Mouse (Mus musculus): ENCODE results near the gene Tpm3. TPM values are rescaled to one million over a fixed set of nuclear protein-coding genes. Genes with fewer than 3 reads are reported as not detected.

Gene Tpm3
- 88.0 and 102 TPM in 2 replicates for polyA plus RNA-seq (2012; rRNA removed)

DNA sequence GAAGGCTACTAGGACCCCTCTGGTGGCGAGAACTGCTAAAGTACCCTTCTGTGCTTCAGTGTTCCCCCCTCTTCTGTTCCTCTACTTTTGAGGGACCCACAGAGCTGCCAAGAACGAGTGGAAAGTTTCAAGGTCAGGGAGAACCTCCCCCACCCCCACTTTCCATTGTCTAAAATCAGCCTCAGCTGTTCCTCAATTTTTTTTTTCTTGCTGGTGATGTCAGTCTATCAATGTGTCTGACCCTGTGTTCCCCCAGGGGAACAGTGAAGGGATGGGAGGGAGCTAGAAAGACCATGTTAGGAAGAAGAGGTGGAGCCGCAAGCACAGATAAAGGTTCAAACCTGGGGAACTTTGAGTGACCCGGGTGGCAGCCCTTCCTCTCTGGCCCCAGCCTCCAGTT is at the start of gene Tpm3:
Tpm3 (plus strand) TSS at position 356 of the 400 bp plus-strand sequence.

DNA sequence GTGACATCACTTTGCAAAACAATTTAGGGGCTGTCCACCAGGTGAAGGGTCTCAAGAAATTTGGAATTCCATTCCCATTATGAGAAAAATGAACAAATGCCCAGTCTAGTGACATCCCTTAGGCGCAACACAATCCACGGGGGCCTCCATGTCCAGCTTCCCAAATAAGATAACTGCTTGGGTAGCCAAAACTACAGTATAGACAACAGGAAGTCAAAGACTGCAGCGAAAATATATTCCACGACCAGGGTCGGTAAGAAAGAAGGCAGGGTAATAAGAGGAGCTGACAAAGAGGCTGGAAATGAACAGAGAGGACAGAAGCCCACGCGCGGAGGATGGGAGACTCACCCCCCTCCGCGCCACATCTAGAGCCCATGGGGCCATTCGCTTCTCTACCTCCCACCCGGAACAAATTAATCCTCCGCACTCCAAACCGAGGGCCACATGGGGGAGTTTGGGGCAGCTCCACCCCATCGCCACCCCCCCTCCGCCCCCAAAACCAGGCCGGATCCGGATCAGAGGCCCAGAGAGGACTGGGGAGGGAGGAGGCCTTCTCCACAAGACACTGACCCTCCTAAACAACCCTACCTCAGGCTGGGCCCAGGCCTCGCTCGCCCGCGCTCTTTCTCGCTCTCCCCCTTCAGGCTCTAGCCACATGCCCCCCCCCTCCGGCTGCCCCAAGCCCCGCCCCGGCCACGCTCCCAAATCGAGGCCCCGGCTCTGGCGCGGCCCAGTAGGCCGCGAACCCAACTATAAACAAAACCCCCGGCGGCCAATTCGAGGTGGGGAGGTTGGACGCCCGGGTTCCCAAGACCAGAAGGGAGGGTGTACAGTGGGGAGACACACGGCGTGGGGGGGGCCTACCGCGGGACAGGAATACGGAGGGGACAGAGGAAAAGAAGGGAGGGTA is 20.8 kb upstream of the Tpm3 start, which contains the start of gene 4933434E20Rik:
4933434E20Rik (plus strand) TSS at position 196 of the 910 bp plus-strand sequence.

DNA sequence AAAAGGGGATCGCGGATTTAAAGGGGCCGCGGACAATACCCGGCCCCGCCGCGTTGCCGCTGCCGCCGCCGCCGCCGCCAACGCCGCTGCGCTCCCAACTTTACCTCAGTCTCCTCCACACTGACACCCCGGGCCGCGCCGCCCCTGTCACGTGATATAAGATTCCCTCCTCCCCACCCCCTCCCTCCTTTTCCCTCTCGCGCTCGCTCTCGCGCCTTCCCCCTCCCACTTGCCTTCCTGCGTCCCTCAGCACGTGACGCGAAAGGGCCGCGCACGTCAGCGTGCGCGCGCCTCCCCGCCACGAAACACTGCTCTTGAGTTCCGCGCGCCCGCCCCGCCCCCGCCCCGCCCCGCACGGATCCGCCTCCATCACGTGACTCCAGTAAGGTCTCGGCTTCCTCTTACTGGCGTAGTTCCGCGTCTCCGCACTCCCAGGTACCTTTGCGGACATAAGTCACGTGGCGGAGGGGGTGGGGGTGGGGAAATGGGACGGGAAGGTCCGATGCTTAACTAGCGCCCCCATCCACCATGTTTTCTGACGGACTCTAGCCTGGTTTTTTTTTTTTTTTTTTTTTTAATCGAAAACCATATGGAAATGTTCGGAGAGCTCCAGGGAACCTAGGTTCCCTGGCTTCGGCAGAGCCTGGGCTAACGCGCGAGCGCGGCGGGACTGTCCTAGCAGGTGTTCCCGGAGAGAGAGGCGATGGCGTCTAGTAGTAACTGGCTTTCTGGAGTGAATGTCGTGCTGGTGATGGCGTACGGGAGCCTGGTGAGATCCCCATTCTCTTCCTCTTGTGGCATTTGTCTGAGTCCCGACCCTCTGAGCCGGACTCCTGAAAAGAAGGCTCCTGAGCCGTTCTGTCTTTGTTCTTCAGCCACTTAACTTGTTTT is 19.9 kb upstream of the Tpm3 start, which contains the start of gene Ubap2l:
Ubap2l (minus strand) TSS at position 278 of the 891 bp plus-strand sequence.

DNA sequence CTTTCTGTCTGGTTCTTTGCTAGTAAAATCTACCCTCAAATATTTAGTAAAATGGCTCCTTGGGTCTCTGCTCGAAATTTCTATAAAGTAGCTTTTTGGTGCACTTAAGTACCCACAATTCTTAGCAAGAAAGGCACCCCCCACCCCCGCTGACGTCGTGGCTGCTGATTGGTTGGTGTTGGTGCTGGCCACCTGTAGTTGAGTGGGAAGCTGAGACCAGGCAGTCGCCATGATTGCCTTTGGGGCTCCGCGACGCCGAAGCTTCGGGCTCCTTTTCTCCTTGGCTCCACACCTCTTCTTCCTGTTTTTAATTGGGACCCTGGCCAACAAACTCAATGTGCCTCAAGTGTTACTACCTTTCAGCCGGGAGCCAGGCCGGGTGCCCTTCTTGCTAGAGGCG is 31.5 kb downstream of the Tpm3 start, which contains the start of gene Nup210l:
Nup210l (plus strand) TSS at position 195 of the 400 bp plus-strand sequence.

Other genes with a start within 250 kb of the Tpm3 start
- 1.3 and 1.4 TPM in 2 replicates for gene She, start 241.3 kb upstream of the Tpm3 start, polyA plus RNA-seq (2012; rRNA removed)
- gene Il6ra, start 159.5 kb upstream of the Tpm3 start, polyA plus RNA-seq (2012; rRNA removed) = 6.9 and 7.0 TPM in 2 replicates
- gene Atp8b2, start 109.1 kb upstream of the Tpm3 start, polyA plus RNA-seq (2012; rRNA removed) = 16.1 and 22.6 TPM in 2 replicates
- 18.0 and 23.4 TPM in 2 replicates for gene Hax1, start 73.9 kb upstream of the Tpm3 start, polyA plus RNA-seq (2012; rRNA removed)
- 16.8 and 21.8 TPM in 2 replicates for gene 4933434E20Rik, start 21.0 kb upstream of the Tpm3 start, polyA plus RNA-seq (2012; rRNA removed)
- 64.1 and 73.2 TPM in 2 replicates for gene Ubap2l, start 20.0 kb upstream of the Tpm3 start, polyA plus RNA-seq (2012; rRNA removed)
- gene Nup210l, start 31.5 kb downstream of the Tpm3 start, polyA plus RNA-seq (2012; rRNA removed) = 0.16 and 0.33 TPM in 2 replicates
- 535 and 754 TPM in 2 replicates for gene Rps27, start 141.0 kb downstream of the Tpm3 start, polyA plus RNA-seq (2012; rRNA removed)
- gene Rab13, start 141.0 kb downstream of the Tpm3 start, polyA plus RNA-seq (2012; rRNA removed) = 6.4 and 7.3 TPM in 2 replicates
- gene Jtb, start 158.9 kb downstream of the Tpm3 start, polyA plus RNA-seq (2012; rRNA removed) = 106 and 118 TPM in 2 replicates
- gene Creb3l4, start 170.9 kb downstream of the Tpm3 start, polyA plus RNA-seq (2012; rRNA removed) = 37.6 and 37.8 TPM in 2 replicates
- gene Slc39a1, start 175.5 kb downstream of the Tpm3 start, polyA plus RNA-seq (2012; rRNA removed) = 111 and 113 TPM in 2 replicates
- 39.7 and 47.5 TPM in 2 replicates for gene Crtc2, start 181.5 kb downstream of the Tpm3 start, polyA plus RNA-seq (2012; rRNA removed)
- gene Dennd4b, start 192.5 kb downstream of the Tpm3 start, polyA plus RNA-seq (2012; rRNA removed) = 11.9 and 15.7 TPM in 2 replicates
- 12.9 and 16.4 TPM in 2 replicates for gene Gatad2b, start 220.5 kb downstream of the Tpm3 start, polyA plus RNA-seq (2012; rRNA removed)

Data from colon, adult 2 months (tissue).